Mouse (Mus musculus): Measurements from ENCODE around the gene Chn2. TPM values are rescaled to one million over a fixed set of nuclear protein-coding genes. Genes with fewer than 3 reads are reported as not detected.

Gene Chn2
- polyA plus RNA-seq, 1 experiment from 2014 or later = 5.5 TPM

DNA sequence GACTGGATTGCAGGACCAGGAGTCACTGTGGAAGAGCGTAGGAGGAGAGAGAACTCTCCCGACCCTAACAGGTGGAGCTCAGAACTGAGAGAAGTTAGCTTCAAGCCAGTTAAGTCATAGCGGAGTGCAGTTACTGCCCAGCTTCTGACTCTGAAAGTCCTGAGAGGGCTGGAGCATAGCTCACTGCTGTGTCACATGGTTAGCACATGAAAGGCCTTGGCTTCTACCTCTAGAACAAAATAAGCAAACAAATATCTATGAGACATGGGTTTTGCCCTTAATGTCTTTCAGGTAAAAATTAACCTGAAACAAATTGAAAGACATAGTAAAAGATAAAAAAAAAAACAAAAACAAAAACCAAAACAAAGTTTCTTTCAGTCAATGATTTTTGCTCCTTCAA, 91.5 kb downstream of the Chn2 start:
- no peak overlapping the region for H3K9ac ChIP-seq (ENCODE audit: low read depth, low read length)
- 79% methylated on average over 3 of the region's 3 CpGs for WGBS
- ATAC-seq (replicated peaks; ENCODE audit: low FRiP score) = no peak
- H3K4me1 ChIP-seq (replicated peaks; ENCODE audit: control insufficient read depth, insufficient read depth, low read length) = no peaks in the 10 kb centered on the region
- H3K4me2 ChIP-seq = no peak overlapping the region
- H3K27ac ChIP-seq (ENCODE audit: low read depth, low read length) = no peak overlapping the region
- no peaks in the 10 kb centered on the region for H3K36me3 ChIP-seq (ENCODE audit: control insufficient read depth, insufficient read depth, low read length)
- DNase-seq (ENCODE audit: low spot score) = no peak
- H3K4me3 ChIP-seq (ENCODE audit: low read depth, low read length) = no peak overlapping the region
- no peaks in the 10 kb centered on the region for H3K9me3 ChIP-seq (ENCODE audit: control insufficient read depth, low read length)
- H3K27me3 ChIP-seq (replicated peaks; ENCODE audit: control insufficient read depth, insufficient read depth, low read length) = no peaks in the 10 kb centered on the region

DNA sequence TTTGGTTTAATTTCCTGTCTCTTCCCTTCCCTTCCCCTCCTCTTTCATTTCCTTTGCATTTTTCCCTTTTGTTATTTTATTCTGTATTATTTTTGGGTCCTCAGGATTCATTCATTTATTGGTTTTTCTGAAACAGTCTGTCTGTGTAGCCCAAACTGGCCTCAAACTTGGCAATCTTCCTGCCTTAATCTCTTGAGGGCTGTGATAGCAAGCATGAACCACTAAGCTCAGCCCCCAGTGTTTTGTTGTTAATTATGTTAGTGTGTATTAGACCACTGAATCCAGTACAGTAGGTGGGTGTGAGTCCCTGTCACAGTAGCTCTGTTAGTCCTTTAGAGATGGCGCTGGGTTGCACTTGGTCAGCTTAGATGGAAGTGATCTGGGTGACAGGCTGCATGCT, 93.2 kb downstream of the Chn2 start:
- Histone ChIP-seq H3K4me1 (replicated peaks; ENCODE audit: control insufficient read depth, insufficient read depth, low read length) (no peaks in the 10 kb centered on the region), H3K9me3 (ENCODE audit: control insufficient read depth, low read length) (no peaks in the 10 kb centered on the region), H3K4me2 (no peak overlapping the region), H3K27ac (ENCODE audit: low read depth, low read length) (no peak overlapping the region), H3K4me3 (ENCODE audit: low read depth, low read length) (no peak overlapping the region), H3K9ac (ENCODE audit: low read depth, low read length) (no peak overlapping the region), H3K27me3 (replicated peaks; ENCODE audit: control insufficient read depth, insufficient read depth, low read length) (no peaks in the 10 kb centered on the region), H3K36me3 (ENCODE audit: control insufficient read depth, insufficient read depth, low read length) (no peaks in the 10 kb centered on the region)
- DNase-seq (ENCODE audit: low spot score) (no peak), ATAC-seq (replicated peaks; ENCODE audit: low FRiP score) (no peak)
- 63% methylated on average over 1 of the region's 1 CpGs for WGBS

DNA sequence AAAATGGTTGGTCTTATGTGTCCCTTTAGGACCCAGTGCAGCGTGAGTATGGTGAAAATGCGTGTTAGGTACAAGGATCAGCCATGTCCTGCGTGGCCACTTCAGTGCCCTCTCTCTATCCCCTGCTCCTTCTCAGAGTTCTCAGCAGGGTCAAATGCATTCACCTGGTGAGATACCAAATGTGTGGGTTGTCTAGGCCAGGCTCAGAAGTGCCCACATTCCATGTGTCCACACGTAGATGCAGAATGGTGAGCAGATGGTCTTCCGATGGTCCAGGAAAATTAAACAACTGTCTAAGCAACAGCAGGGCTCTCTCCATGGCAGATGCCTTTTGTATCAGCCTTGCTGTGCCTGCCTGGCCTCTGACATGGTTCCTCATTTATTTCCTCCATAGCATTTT, 93.9 kb downstream of the Chn2 start:
- DNase-seq (ENCODE audit: low spot score) (no peak), ATAC-seq (replicated peaks; ENCODE audit: low FRiP score) (no peak)
- H3K9me3 ChIP-seq (ENCODE audit: control insufficient read depth, low read length) = no peaks in the 10 kb centered on the region
- no peak overlapping the region for H3K27ac ChIP-seq (ENCODE audit: low read depth, low read length)
- no peaks in the 10 kb centered on the region for H3K4me1 ChIP-seq (replicated peaks; ENCODE audit: control insufficient read depth, insufficient read depth, low read length)
- 79% methylated on average over 5 of the region's 5 CpGs for WGBS
- no peaks in the 10 kb centered on the region for H3K36me3 ChIP-seq (ENCODE audit: control insufficient read depth, insufficient read depth, low read length)
- H3K4me3 ChIP-seq (ENCODE audit: low read depth, low read length) = no peak overlapping the region
- H3K4me2 ChIP-seq = no peak overlapping the region
- H3K27me3 ChIP-seq (replicated peaks; ENCODE audit: control insufficient read depth, insufficient read depth, low read length) = no peaks in the 10 kb centered on the region
- H3K9ac ChIP-seq (ENCODE audit: low read depth, low read length) = no peak overlapping the region

DNA sequence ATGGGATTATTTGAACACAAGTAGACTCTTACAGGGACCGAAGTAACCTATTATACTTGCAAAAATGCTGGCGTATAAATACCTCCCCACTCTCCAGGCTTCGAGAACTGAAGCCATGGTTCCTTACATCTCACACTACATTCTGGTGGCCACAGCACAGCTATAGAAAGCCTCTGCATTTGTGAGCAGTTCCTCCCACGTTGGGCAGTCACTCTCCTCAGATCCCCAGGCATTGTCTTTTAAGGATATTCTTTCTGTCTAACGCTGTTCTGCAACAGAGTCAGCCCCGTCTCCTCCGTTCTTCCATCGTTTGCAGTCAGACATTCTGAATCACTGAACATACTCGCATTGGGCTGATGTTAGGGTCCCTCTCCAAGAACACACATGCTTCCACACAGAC, 98.8 kb downstream of the Chn2 start:
- H3K9me3 ChIP-seq (ENCODE audit: control insufficient read depth, low read length) = no peaks in the 10 kb centered on the region
- H3K4me2 ChIP-seq = no peak overlapping the region
- H3K27me3 ChIP-seq (replicated peaks; ENCODE audit: control insufficient read depth, insufficient read depth, low read length) = no peaks in the 10 kb centered on the region
- DNase-seq (ENCODE audit: low spot score) = no peak
- no peaks in the 10 kb centered on the region for H3K4me1 ChIP-seq (replicated peaks; ENCODE audit: control insufficient read depth, insufficient read depth, low read length)
- WGBS = 82% methylated on average over 9 of the region's 9 CpGs
- no peaks in the 10 kb centered on the region for H3K36me3 ChIP-seq (ENCODE audit: control insufficient read depth, insufficient read depth, low read length)
- H3K9ac ChIP-seq (ENCODE audit: low read depth, low read length) = no peak overlapping the region
- H3K4me3 ChIP-seq (ENCODE audit: low read depth, low read length) = no peak overlapping the region
- H3K27ac ChIP-seq (ENCODE audit: low read depth, low read length) = no peak overlapping the region
- ATAC-seq (replicated peaks; ENCODE audit: low FRiP score) = no peak

DNA sequence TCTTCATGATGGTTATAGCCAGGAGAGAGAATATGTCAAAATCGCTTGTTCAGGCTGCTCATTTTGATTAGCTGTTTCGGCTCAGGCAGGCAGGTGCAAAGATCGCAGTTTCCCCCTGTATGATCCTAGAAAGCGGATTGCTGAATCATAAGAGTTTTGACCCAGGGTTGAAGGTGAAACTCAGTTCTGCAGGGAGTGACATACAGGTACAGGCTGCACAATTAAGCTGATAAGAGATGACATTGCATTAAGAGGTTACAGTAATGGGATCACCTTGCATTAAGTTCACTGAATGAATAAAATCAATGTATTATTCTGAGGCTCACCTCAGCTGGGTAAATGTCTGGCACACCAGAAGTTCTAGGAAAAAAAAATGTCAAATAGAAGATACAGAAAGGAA, 101.1 kb downstream of the Chn2 start:
- H3K4me1 ChIP-seq (replicated peaks; ENCODE audit: control insufficient read depth, insufficient read depth, low read length) = no peaks in the 10 kb centered on the region
- no peak for ATAC-seq (replicated peaks; ENCODE audit: low FRiP score)
- WGBS = 92% methylated on average over 4 of the region's 4 CpGs

DNA sequence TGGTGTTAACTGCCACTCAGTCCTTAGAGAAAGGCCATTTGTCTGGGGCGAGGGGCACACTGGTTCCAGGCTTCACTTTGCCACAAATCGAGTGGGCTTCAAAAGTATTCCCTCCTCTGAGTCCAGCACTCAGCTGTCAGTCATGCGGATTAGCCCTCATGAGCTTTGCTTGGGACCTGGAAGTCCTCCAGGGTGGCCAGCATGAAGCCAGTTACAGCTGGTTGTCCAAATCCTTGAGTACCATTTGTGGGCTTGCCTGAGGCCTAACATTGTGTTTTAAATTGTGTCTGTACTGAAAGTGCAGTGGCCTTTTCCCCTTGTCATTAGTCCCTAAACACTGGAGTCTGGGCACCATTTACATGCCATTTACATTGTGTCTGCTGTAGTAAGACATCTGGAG, 101.8 kb downstream of the Chn2 start:
- DNase-seq (ENCODE audit: low spot score) (no peak), ATAC-seq (replicated peaks; ENCODE audit: low FRiP score) (no peak)
- Histone ChIP-seq H3K4me2 (no peak overlapping the region), H3K36me3 (ENCODE audit: control insufficient read depth, insufficient read depth, low read length) (no peaks in the 10 kb centered on the region), H3K4me1 (replicated peaks; ENCODE audit: control insufficient read depth, insufficient read depth, low read length) (no peaks in the 10 kb centered on the region), H3K27me3 (replicated peaks; ENCODE audit: control insufficient read depth, insufficient read depth, low read length) (no peaks in the 10 kb centered on the region), H3K4me3 (ENCODE audit: low read depth, low read length) (no peak overlapping the region), H3K9me3 (ENCODE audit: control insufficient read depth, low read length) (no peaks in the 10 kb centered on the region), H3K27ac (ENCODE audit: low read depth, low read length) (no peak overlapping the region), H3K9ac (ENCODE audit: low read depth, low read length) (no peak overlapping the region)
- 78% methylated on average over 3 of the region's 3 CpGs for WGBS

More for the DNA sequence above, 101.1 kb downstream of the Chn2 start:
- no peak overlapping the region for H3K9ac ChIP-seq (ENCODE audit: low read depth, low read length)
- H3K27me3 ChIP-seq (replicated peaks; ENCODE audit: control insufficient read depth, insufficient read depth, low read length) = no peaks in the 10 kb centered on the region
- H3K4me2 ChIP-seq = no peak overlapping the region
- no peaks in the 10 kb centered on the region for H3K9me3 ChIP-seq (ENCODE audit: control insufficient read depth, low read length)
- no peak for DNase-seq (ENCODE audit: low spot score)
- no peaks in the 10 kb centered on the region for H3K36me3 ChIP-seq (ENCODE audit: control insufficient read depth, insufficient read depth, low read length)
- H3K4me3 ChIP-seq (ENCODE audit: low read depth, low read length) = no peak overlapping the region
- no peak overlapping the region for H3K27ac ChIP-seq (ENCODE audit: low read depth, low read length)

DNA sequence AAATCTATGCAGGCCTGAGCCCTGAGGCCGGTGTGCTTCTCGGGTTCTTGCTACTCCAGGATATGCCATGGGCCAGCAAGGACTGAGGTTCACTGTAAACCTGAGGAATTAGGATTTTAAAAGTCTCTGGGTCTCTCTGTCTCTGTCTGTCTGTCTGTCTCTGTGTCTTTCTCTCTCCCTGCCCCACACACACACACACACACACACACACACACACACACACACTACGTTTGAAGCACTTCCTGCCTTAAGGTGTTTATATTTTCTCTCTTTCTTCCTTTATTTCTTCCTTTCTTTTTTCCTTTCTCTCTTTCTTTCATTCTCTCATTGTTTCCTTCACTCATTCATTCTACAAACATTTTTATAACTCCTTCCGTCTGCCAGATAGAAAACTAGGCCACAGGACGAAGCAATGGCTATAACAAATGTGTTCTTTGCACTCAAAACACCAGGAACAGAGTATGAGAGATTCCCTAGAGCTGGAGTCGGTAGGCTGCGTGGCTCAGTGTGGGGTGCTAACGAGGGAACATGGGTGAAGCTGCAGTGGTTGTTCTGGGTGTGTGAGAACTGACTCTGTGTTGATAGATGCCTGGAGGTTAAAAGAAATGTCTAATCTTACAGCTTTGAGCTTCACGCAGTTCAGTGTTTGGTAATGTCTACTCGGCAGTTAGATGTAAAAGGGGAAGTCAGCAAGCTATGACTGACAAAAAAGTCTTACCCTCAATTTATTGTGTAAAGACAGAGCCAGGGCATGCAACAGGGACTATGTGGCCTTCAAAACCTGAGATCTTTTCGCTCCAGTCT, 103.7 kb downstream of the Chn2 start:
- no peaks in the 10 kb centered on the region for H3K27me3 ChIP-seq (replicated peaks; ENCODE audit: control insufficient read depth, insufficient read depth, low read length)
- no peak overlapping the region for H3K9ac ChIP-seq (ENCODE audit: low read depth, low read length)
- no peaks in the 10 kb centered on the region for H3K36me3 ChIP-seq (ENCODE audit: control insufficient read depth, insufficient read depth, low read length)
- no peak for ATAC-seq (replicated peaks; ENCODE audit: low FRiP score)
- 61% methylated on average over 11 of the region's 11 CpGs for WGBS
- no peaks in the 10 kb centered on the region for H3K4me1 ChIP-seq (replicated peaks; ENCODE audit: control insufficient read depth, insufficient read depth, low read length)
- no peak overlapping the region for H3K4me3 ChIP-seq (ENCODE audit: low read depth, low read length)
- H3K9me3 ChIP-seq (ENCODE audit: control insufficient read depth, low read length) = no peaks in the 10 kb centered on the region
- no peak overlapping the region for H3K27ac ChIP-seq (ENCODE audit: low read depth, low read length)
- DNase-seq (ENCODE audit: low spot score) = no peak
- H3K4me2 ChIP-seq = no peak overlapping the region

DNA sequence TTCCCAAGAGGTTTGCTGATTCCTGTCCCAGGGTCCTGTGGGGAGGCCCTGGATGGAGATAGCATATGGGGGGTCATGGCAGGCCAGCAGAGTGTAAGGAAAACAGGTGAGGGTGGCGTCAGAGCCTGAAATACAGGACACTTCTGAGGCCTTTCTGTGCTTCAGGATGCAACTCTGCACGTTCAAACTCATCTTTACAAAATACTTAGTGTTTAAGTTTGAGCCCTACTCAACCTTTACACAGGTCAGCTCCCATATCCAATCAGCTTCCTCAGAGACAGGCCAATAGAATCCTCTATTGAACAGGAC, 104.3 kb downstream of the Chn2 start:
- H3K4me2 ChIP-seq = no peak overlapping the region
- H3K9me3 ChIP-seq (ENCODE audit: control insufficient read depth, low read length) = no peaks in the 10 kb centered on the region
- H3K27me3 ChIP-seq (replicated peaks; ENCODE audit: control insufficient read depth, insufficient read depth, low read length) = no peaks in the 10 kb centered on the region
- no peak overlapping the region for H3K9ac ChIP-seq (ENCODE audit: low read depth, low read length)
- no peak overlapping the region for H3K27ac ChIP-seq (ENCODE audit: low read depth, low read length)
- ATAC-seq (replicated peaks; ENCODE audit: low FRiP score) = no peak
- no peaks in the 10 kb centered on the region for H3K4me1 ChIP-seq (replicated peaks; ENCODE audit: control insufficient read depth, insufficient read depth, low read length)
- no peak overlapping the region for H3K4me3 ChIP-seq (ENCODE audit: low read depth, low read length)
- no peaks in the 10 kb centered on the region for H3K36me3 ChIP-seq (ENCODE audit: control insufficient read depth, insufficient read depth, low read length)
- DNase-seq (ENCODE audit: low spot score) = no peak
- WGBS = 73% methylated on average over 2 of the region's 2 CpGs

DNA sequence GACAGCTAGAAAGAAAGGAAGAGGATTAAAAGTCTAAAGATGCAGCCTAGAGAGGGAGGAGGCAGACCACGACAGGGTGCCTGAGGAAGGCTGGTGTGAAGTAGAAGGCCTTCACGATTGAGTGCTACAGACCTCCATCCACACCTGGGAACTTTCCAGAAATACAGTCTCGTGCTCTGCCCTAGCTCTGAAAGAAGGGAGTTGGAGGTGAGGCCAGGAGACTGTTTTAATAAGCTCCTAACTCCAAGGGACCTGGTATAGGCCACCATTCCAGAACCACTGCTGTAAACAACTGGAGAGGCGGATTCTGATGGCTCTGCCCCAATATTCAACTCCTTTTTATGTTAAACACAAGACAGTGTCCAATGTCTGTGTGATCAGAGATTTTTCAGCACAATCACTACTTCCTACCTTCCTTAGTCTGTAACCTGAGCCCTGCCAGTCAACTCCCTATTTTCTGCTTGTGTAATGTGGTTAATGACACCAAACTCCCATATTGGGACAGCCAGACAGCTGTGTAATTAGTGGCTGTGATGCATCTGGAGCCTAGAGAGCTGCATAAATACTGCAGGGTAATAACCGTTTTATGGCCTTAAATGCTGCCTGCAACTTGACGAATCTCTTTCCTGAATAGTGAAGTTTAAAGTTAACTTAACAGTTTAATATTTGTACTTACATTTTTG, 109.6 kb downstream of the Chn2 start:
- H3K27me3 ChIP-seq (replicated peaks; ENCODE audit: control insufficient read depth, insufficient read depth, low read length) = no peaks in the 10 kb centered on the region
- WGBS = 66% methylated on average over 6 of the region's 6 CpGs
- H3K9me3 ChIP-seq (ENCODE audit: control insufficient read depth, low read length) = no peaks in the 10 kb centered on the region
- no peak overlapping the region for H3K27ac ChIP-seq (ENCODE audit: low read depth, low read length)
- ATAC-seq (replicated peaks; ENCODE audit: low FRiP score) = no peak
- H3K4me1 ChIP-seq (replicated peaks; ENCODE audit: control insufficient read depth, insufficient read depth, low read length) = 0 out of 2 replicates have a peak, but pooled peaks cover 2% of the 10 kb centered on the region
- H3K36me3 ChIP-seq (ENCODE audit: control insufficient read depth, insufficient read depth, low read length) = no peaks in the 10 kb centered on the region
- H3K9ac ChIP-seq (ENCODE audit: low read depth, low read length) = no peak overlapping the region
- H3K4me2 ChIP-seq = no peak overlapping the region
- no peak overlapping the region for H3K4me3 ChIP-seq (ENCODE audit: low read depth, low read length)
- DNase-seq (ENCODE audit: low spot score) = no peak

All from liver, embryonic 11.5 days (tissue).